Mouse (Mus musculus) forebrain, embryonic 14.5 days (tissue): ENCODE results near the gene Arl6ip5. TPM values are rescaled to one million over a fixed set of nuclear protein-coding genes. Genes with fewer than 3 reads are reported as not detected.

Experiments
- ATAC-seq: fragments of 200-750 bp; cut with Nextera tagmentation; 2 replicates; pipeline ENCODE4 v1.8.0; 2017; ENCODE audit warnings: mild to moderate bottlenecking, moderate library complexity
- DNase-seq: peaks from one replicate; pipeline ENCODE4 v3.0.0-alpha.2; 2015; ENCODE audit warnings: low spot score
- H3K27ac ChIP-seq: fragments of 300-500 bp; sonication (generic); 2 replicates; pipeline ENCODE4 v1.5.1; 2014; ENCODE audit warnings: low read depth, mild to moderate bottlenecking, control low read depth, low read length, moderate library complexity
- H3K27me3 ChIP-seq: fragments of 300-500 bp; sonication (generic); replicated peaks from 2 replicates; pipeline ENCODE4 v1.6.1; 2014; ENCODE audit warnings: low read length, control low read depth, mixed read lengths; ENCODE audit not compliant: control insufficient read depth, insufficient read depth
- H3K36me3 ChIP-seq: fragments of 300-500 bp; sonication (generic); 2 replicates; pipeline ENCODE4 v1.6.1; 2014; ENCODE audit warnings: low read length, control low read depth; ENCODE audit not compliant: control insufficient read depth, insufficient read depth
- H3K4me1 ChIP-seq: fragments of 300-500 bp; sonication (generic); 2 replicates; pipeline ENCODE4 v1.6.1; 2014; ENCODE audit warnings: antibody characterized with exemption, low read length, control low read depth; ENCODE audit not compliant: control insufficient read depth, insufficient read depth
- H3K4me2 ChIP-seq: fragments of 300-500 bp; sonication (generic); 2 replicates; pipeline ENCODE4 v1.6.1; 2014; ENCODE audit warnings: mild to moderate bottlenecking, control low read depth, low read length
- H3K4me3 ChIP-seq: fragments of 300-500 bp; sonication (generic); 2 replicates; pipeline ENCODE4 v1.5.1; 2014; ENCODE audit warnings: low read depth, low read length, control low read depth
- H3K9ac ChIP-seq: fragments of 300-500 bp; sonication (generic); 2 replicates; pipeline ENCODE4 v1.6.1; 2014; ENCODE audit warnings: mild to moderate bottlenecking, low read length, control low read depth, moderate library complexity
- H3K9me3 ChIP-seq: fragments of 300-500 bp; sonication (generic); replicated peaks from 2 replicates; pipeline ENCODE4 v1.6.1; 2016; ENCODE audit warnings: low read length, control low read depth, mixed read lengths; ENCODE audit not compliant: control insufficient read depth
- WGBS: fragments of 180-500 bp; shearing (Covaris S2); extraction: QIAGEN DNeasy Blood & Tissue Kit; methylation state at CpG from one replicate; pipeline ENCODE4 v1.1.7; 2014; 5-methylcytosine and 5-hydroxymethylcytosine counted together
- polyA plus RNA-seq: library from polyadenylated mRNA; unstranded; fragments of >200 nt; fragmentation: Nextera tagmentation; extraction: Ambion mirVana; gene quantifications from 2 replicates; pipeline ENCODE4 v1.2.1, GENCODE M21; 2014

The Arl6ip5 gene
- polyA plus RNA-seq, 1 experiment from 2014 or later = 72.5 TPM

GRCm38 (mm10) chr6:97236088-97236487, 25.6 kb downstream of the Arl6ip5 start:
- Histone ChIP-seq H3K27me3 (no peaks in the 10 kb centered on the region), H3K9ac (no peak overlapping the region), H3K4me1 (no peaks in the 10 kb centered on the region), H3K36me3 (peaks cover 20% of the 10 kb centered on the region), H3K9me3 (no peaks in the 10 kb centered on the region), H3K27ac (no peak overlapping the region), H3K4me3 (no peak overlapping the region), H3K4me2 (no peak overlapping the region)
- ATAC-seq (no peak), DNase-seq (no peak)
- WGBS = 96% methylated on average over 5 of the region's 5 CpGs

- ATAC-seq (no peak), DNase-seq (no peak)
- 93% methylated on average over 6 of the region's 6 CpGs for WGBS
- Histone ChIP-seq H3K27ac (no peak overlapping the region), H3K4me2 (no peak overlapping the region), H3K4me3 (no peak overlapping the region), H3K9me3 (no peaks in the 10 kb centered on the region), H3K36me3 (0 out of 2 replicates have a peak, but pooled peaks cover under 1% of the 10 kb centered on the region), H3K27me3 (no peaks in the 10 kb centered on the region), H3K4me1 (no peaks in the 10 kb centered on the region), H3K9ac (no peak overlapping the region)
Observed at GRCm38 (mm10) chr6:97239360-97239759, 28.9 kb downstream of the Arl6ip5 start.

- no peak overlapping the region for H3K4me3 ChIP-seq
- H3K9me3 ChIP-seq = no peaks in the 10 kb centered on the region
- no peaks in the 10 kb centered on the region for H3K27me3 ChIP-seq
- 85% methylated on average over 5 of the region's 5 CpGs for WGBS
- no peak overlapping the region for H3K9ac ChIP-seq
- no peaks in the 10 kb centered on the region for H3K36me3 ChIP-seq
- ATAC-seq (no peak), DNase-seq (no peak)
- H3K4me1 ChIP-seq = no peaks in the 10 kb centered on the region
- H3K4me2 ChIP-seq = no peak overlapping the region
- no peak overlapping the region for H3K27ac ChIP-seq
Observed at GRCm38 (mm10) chr6:97240092-97240491, 29.6 kb downstream of the Arl6ip5 start.

- Histone ChIP-seq H3K9me3 (no peaks in the 10 kb centered on the region), H3K4me1 (no peaks in the 10 kb centered on the region), H3K9ac (no peak overlapping the region), H3K27me3 (no peaks in the 10 kb centered on the region), H3K4me3 (no peak overlapping the region), H3K36me3 (no peaks in the 10 kb centered on the region), H3K4me2 (no peak overlapping the region), H3K27ac (no peak overlapping the region)
- DNase-seq = no peak
- no peak for ATAC-seq
- 92% methylated on average over 4 of the region's 4 CpGs for WGBS
Observed at GRCm38 (mm10) chr6:97242522-97242921, 32.0 kb downstream of the Arl6ip5 start.

GRCm38 (mm10) chr6:97245200-97245599, 34.7 kb downstream of the Arl6ip5 start:
- Histone ChIP-seq H3K4me2 (no peak overlapping the region), H3K27ac (no peak overlapping the region), H3K4me3 (no peak overlapping the region), H3K4me1 (no peaks in the 10 kb centered on the region), H3K9me3 (no peaks in the 10 kb centered on the region), H3K27me3 (no peaks in the 10 kb centered on the region), H3K36me3 (no peaks in the 10 kb centered on the region), H3K9ac (no peak overlapping the region)
- no peak for ATAC-seq
- no peak for DNase-seq

GRCm38 (mm10) chr6:97250966-97251365, 40.5 kb downstream of the Arl6ip5 start:
- H3K4me1 ChIP-seq = no peaks in the 10 kb centered on the region
- no peak overlapping the region for H3K4me2 ChIP-seq
- DNase-seq = peak; percentile 80
- no peaks in the 10 kb centered on the region for H3K9me3 ChIP-seq
- H3K9ac ChIP-seq = no peak overlapping the region
- no peaks in the 10 kb centered on the region for H3K27me3 ChIP-seq
- H3K4me3 ChIP-seq = no peak overlapping the region
- ATAC-seq = no peak
- H3K36me3 ChIP-seq = no peaks in the 10 kb centered on the region
- 47% methylated on average over 6 of the region's 6 CpGs for WGBS
- H3K27ac ChIP-seq = no peak overlapping the region

GRCm38 (mm10) chr6:97252086-97252485, 41.6 kb downstream of the Arl6ip5 start:
- WGBS = 77% methylated on average over 5 of the region's 5 CpGs
- ATAC-seq = no peak
- Histone ChIP-seq H3K27ac (no peak overlapping the region), H3K36me3 (no peaks in the 10 kb centered on the region), H3K9me3 (no peaks in the 10 kb centered on the region), H3K4me3 (no peak overlapping the region), H3K4me2 (no peak overlapping the region), H3K9ac (no peak overlapping the region), H3K27me3 (no peaks in the 10 kb centered on the region), H3K4me1 (no peaks in the 10 kb centered on the region)
- DNase-seq = no peak

- H3K4me1 ChIP-seq = no peaks in the 10 kb centered on the region
- no peak for DNase-seq
- WGBS = 46% methylated on average over 9 of the region's 9 CpGs
- H3K4me3 ChIP-seq = no peak within 1 kb of the TSS
- H3K27me3 ChIP-seq = no peaks in the 10 kb centered on the region
- no peak within 1 kb of the TSS for H3K4me2 ChIP-seq
- ATAC-seq = no peak
- no peaks in the 10 kb centered on the region for H3K9me3 ChIP-seq
- no peak within 1 kb of the TSS for H3K27ac ChIP-seq
- no peaks in the 10 kb centered on the region for H3K36me3 ChIP-seq
- H3K9ac ChIP-seq = no peak within 1 kb of the TSS
Observed at GRCm38 (mm10) chr6:97252711-97253221, 42.3 kb downstream of the Arl6ip5 start, which contains the start of gene Lmod3. Lmod3 (minus strand) TSS chr6:97252759.

GRCm38 (mm10) chr6:97258489-97258888, 48.0 kb downstream of the Arl6ip5 start:
- Histone ChIP-seq H3K9ac (no peak overlapping the region), H3K9me3 (no peaks in the 10 kb centered on the region), H3K4me2 (no peak overlapping the region), H3K4me3 (no peak overlapping the region), H3K27ac (no peak overlapping the region), H3K4me1 (no peaks in the 10 kb centered on the region), H3K27me3 (no peaks in the 10 kb centered on the region), H3K36me3 (no peaks in the 10 kb centered on the region)
- ATAC-seq = no peak
- no peak for DNase-seq
- 90% methylated on average over 1 of the region's 1 CpGs for WGBS
